Mouse (Mus musculus) inflammation-experienced regulatory T-cells, adult 6 months (primary cell): ENCODE results near the gene Hoxb8. TPM values are rescaled to one million over a fixed set of nuclear protein-coding genes. Genes with fewer than 3 reads are reported as not detected.

Experiments used
- polyA plus RNA-seq, 3 experiments: library from polyadenylated mRNA; unstranded; fragments of 100-300 nt; shearing (Covaris generic); gene quantifications; one replicate each; pipeline ENCODE4 v1.2.1; 2017

Hoxb8 gene
- polyA plus RNA-seq, 3 experiments from 2014 or later, result not detected

Other genes starting within 250 kb of the Hoxb8 start
- 10 to 100 TPM; 37.7 to 51.2 (median 42.6) TPM for gene Snf8, start 247.0 kb upstream of the Hoxb8 start, polyA plus RNA-seq
- 10 to 100 TPM in 2 of 3 experiments, 1 to 10 TPM in 1; 9.6 to 13.1 (median 10.4) TPM for gene Ube2z, start 216.5 kb upstream of the Hoxb8 start, polyA plus RNA-seq
- gene Atp5g1, start 206.2 kb upstream of the Hoxb8 start, polyA plus RNA-seq, result 100 to 1,000 TPM; 336 to 391 (median 363) TPM
- gene Calcoco2, start 169.9 kb upstream of the Hoxb8 start, polyA plus RNA-seq, result not detected
- gene Ttll6, start 148.1 kb upstream of the Hoxb8 start, polyA plus RNA-seq, result not detected
- not detected for gene Hoxb13, start 87.6 kb upstream of the Hoxb8 start, polyA plus RNA-seq
- not detected for gene Hoxb9, start 10.4 kb upstream of the Hoxb8 start, polyA plus RNA-seq
- not detected for gene Hoxb7, start 4.7 kb downstream of the Hoxb8 start, polyA plus RNA-seq
- not detected for gene Hoxb6, start 10.6 kb downstream of the Hoxb8 start, polyA plus RNA-seq
- gene Hoxb5, start 21.4 kb downstream of the Hoxb8 start, polyA plus RNA-seq, result not detected
- 1 to 10 TPM in 2 of 3 experiments, under 1 TPM in 1; 0.92 to 1.5 (median 1.2) TPM for gene Hoxb4, start 36.4 kb downstream of the Hoxb8 start, polyA plus RNA-seq
- gene Hoxb3, start 41.4 kb downstream of the Hoxb8 start, polyA plus RNA-seq, result under 1 TPM in 1 of 3 experiments, not detected in 2; 0.86 TPM
- gene Hoxb2, start 68.6 kb downstream of the Hoxb8 start, polyA plus RNA-seq, result not detected
- not detected for gene Hoxb1, start 83.8 kb downstream of the Hoxb8 start, polyA plus RNA-seq
- 100 to 1,000 TPM; 537 to 839 (median 722) TPM for gene Skap1, start 182.7 kb downstream of the Hoxb8 start, polyA plus RNA-seq